Mouse (Mus musculus) myocyte (in vitro differentiated cells): ENCODE results near the gene Rdh5.

Experiments
- CEBPB ChIP-seq: IDR thresholded peaks from 2 replicates; pipeline ENCODE4 v1.6.1; 2011; ENCODE audit warnings: mild to moderate bottlenecking, moderate library complexity; ENCODE audit not compliant: poor library complexity, insufficient read depth, severe bottlenecking
- E2F4 ChIP-seq: IDR thresholded peaks from one replicate; pipeline ENCODE4 v1.6.1; 2011; ENCODE audit warnings: mild to moderate bottlenecking, control low read depth, moderate library complexity; ENCODE audit not compliant: insufficient read depth
- MAX ChIP-seq: IDR thresholded peaks from one replicate; pipeline ENCODE4 v1.6.1; 2011; ENCODE audit warnings: low read depth, mild to moderate bottlenecking, control low read depth
- MYOD1 ChIP-seq, 3 experiments: IDR thresholded peaks; one replicate each; pipeline ENCODE4 v1.6.1; 2011; ENCODE audit warnings: control low read depth in 2 of 3, low read depth in 2 of 3, mild to moderate bottlenecking in 2 of 3, moderate library complexity in 1 of 3; ENCODE audit not compliant: insufficient read length in 2 of 3, control insufficient read depth in 1 of 3
- MYOG ChIP-seq, 3 experiments: IDR thresholded peaks; one replicate each; pipeline ENCODE4 v1.6.1; 2011; ENCODE audit warnings: control low read depth in 2 of 3, low read depth in 2 of 3, mild to moderate bottlenecking in 2 of 3; ENCODE audit not compliant: insufficient read length in 2 of 3, control insufficient read depth in 1 of 3, insufficient read depth in 1 of 3
- POLR2A ChIP-seq: IDR thresholded peaks from one replicate; pipeline ENCODE4 v1.6.1; 2011; ENCODE audit warnings: low read depth, mild to moderate bottlenecking, control low read depth, moderate library complexity; ENCODE audit not compliant: insufficient read length
- POLR2AphosphoS2 ChIP-seq: IDR thresholded peaks from one replicate; pipeline ENCODE4 v1.6.1; 2011; ENCODE audit warnings: low read depth, control low read depth; ENCODE audit not compliant: insufficient read length
- REST ChIP-seq: IDR thresholded peaks from one replicate; pipeline ENCODE4 v1.6.1; 2011; ENCODE audit warnings: mild to moderate bottlenecking, control low read depth, moderate library complexity; ENCODE audit not compliant: insufficient read depth, insufficient read length
- SRF ChIP-seq: IDR thresholded peaks from one replicate; pipeline ENCODE4 v1.6.1; 2011; ENCODE audit warnings: low read depth; ENCODE audit not compliant: control insufficient read depth, insufficient read length
- TCF12 ChIP-seq: IDR thresholded peaks from one replicate; pipeline ENCODE4 v1.6.1; 2011; ENCODE audit warnings: mild to moderate bottlenecking, control low read depth; ENCODE audit not compliant: poor library complexity, insufficient read depth, severe bottlenecking
- TCF3 ChIP-seq: IDR thresholded peaks from one replicate; pipeline ENCODE4 v1.6.1; 2011; ENCODE audit warnings: low read depth, control low read depth; ENCODE audit not compliant: insufficient read length
- USF1 ChIP-seq: IDR thresholded peaks from one replicate; pipeline ENCODE4 v1.6.1; 2011; ENCODE audit warnings: low read depth, mild to moderate bottlenecking, control low read depth, moderate library complexity

- TF ChIP-seq POLR2AphosphoS2, result no peak
- TF ChIP-seq MAX, result no peak
- TF ChIP-seq POLR2A, result no peak
- no peak for TF ChIP-seq USF1
- no peak for TF ChIP-seq SRF
- no peak for TF ChIP-seq E2F4
- no peak for TF ChIP-seq MYOD1 (IDR thresholded peaks at IDR 0.05; ENCODE audit: control insufficient read depth in 1 of 3, insufficient read length in 2 of 3, low read depth in 2 of 3)
- TF ChIP-seq TCF3, result no peak
- TF ChIP-seq REST, result no peak
- TF ChIP-seq MYOG (IDR thresholded peaks at IDR 0.05; ENCODE audit: control insufficient read depth in 1 of 3, insufficient read depth in 1 of 3, insufficient read length in 2 of 3, low read depth in 2 of 3), result no peak
- no peak for TF ChIP-seq TCF12
- TF ChIP-seq CEBPB, result no peak
These were observed 32.8 kb downstream of the Rdh5 start for GRCm38 (mm10) chr10:128889846-128890245.
